Mouse (Mus musculus): ENCODE results near the gene Aqp3. TPM values are rescaled to one million over a fixed set of nuclear protein-coding genes. Genes with fewer than 3 reads are reported as not detected.

The Aqp3 gene
- polyA plus RNA-seq, 1 experiment from 2014 or later = 2.9 TPM

- Histone ChIP-seq H3K36me3 (replicated peaks) (no peaks in the 10 kb centered on the region), H3K4me3 (peak overlapping the region; percentile 38), H3K27me3 (replicated peaks; ENCODE audit: low read depth, poor library complexity, severe bottlenecking) (no peaks in the 10 kb centered on the region), H3K4me1 (peaks cover 26% of the 10 kb centered on the region), H3K27ac (replicated peaks) (peak overlapping the region; percentile 58), H3K9me3 (no peaks in the 10 kb centered on the region)
- 37% methylated on average over 16 of the region's 16 CpGs for WGBS
- peak; percentile 86 for DNase-seq (ENCODE audit: low spot score)
Measured at GRCm38 (mm10) chr4:41050726-41051675, 47.0 kb downstream of the Aqp3 start.

DNA sequence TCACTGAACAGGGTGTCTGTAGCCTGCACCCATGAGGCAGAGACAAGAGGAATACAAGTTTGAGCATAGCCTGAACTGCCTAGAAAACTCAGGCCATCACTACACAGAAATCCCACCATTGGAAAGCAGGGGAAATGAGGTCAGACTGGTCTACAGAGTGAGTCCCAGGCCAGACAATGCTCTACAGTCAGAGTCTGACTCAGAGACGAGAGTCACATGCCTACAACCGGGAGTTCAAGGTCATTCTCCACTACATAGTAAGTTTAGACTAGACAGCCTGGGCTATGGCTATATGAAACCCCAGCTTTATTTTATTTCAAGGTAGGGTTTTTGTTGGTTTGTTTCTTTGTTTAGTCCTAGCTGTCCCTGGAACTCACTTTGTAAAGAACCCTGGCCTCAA, 49.1 kb downstream of the Aqp3 start:
- DNase-seq (ENCODE audit: low spot score) = no peak
- Histone ChIP-seq H3K9me3 (no peaks in the 10 kb centered on the region), H3K36me3 (replicated peaks) (no peaks in the 10 kb centered on the region), H3K4me1 (peaks cover 19% of the 10 kb centered on the region), H3K4me3 (no peak overlapping the region), H3K27me3 (replicated peaks; ENCODE audit: low read depth, poor library complexity, severe bottlenecking) (no peaks in the 10 kb centered on the region), H3K27ac (replicated peaks) (no peak overlapping the region)
- 67% methylated on average over 2 of the region's 2 CpGs for WGBS

DNA sequence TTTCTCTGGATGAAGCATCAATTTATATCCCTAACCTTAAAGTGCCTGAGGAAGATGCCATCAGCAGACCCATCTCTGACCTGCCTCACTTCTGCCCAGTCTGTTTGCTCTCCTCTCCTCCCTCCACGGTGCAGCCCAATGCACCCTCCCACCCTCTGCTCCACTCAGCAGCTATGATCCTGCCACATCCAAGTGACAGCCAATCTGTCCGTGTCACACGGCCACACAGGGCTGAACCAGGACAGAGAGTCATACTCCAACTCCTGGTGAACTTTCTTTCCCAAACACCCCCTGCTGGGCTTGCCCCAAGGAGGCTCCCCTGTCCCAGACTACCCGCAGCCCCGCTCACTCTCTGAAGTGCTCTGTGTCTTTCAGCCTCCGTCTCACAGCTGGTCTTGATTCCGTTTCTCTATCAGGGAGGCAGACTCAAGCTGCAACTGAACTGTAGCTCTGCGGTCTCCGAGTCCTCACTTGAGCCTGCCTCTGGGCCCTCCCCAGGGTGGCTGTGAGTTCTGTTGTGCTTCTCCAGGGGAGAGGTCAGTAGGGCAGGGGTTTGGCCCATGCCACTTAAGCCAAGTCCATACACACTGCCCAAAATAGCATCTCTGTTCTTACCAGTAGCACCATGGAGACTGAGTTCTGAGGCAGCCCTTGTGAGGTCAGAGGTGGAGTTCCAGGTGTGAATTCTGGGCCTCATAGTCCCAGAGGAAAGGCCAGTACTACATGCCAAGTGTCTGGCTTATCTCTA, 50.3 kb downstream of the Aqp3 start, which contains the start of gene Aqp7:
Aqp7 (minus strand) TSS at position 616 of the 748 bp plus-strand sequence.
- DNase-seq (ENCODE audit: low spot score) = peak; percentile 40
- no peaks in the 10 kb centered on the region for H3K36me3 ChIP-seq (replicated peaks)
- no peaks in the 10 kb centered on the region for H3K9me3 ChIP-seq
- WGBS = 30% methylated on average over 9 of the region's 9 CpGs
- H3K27me3 ChIP-seq (replicated peaks; ENCODE audit: low read depth, poor library complexity, severe bottlenecking) = no peaks in the 10 kb centered on the region
- no peak within 1 kb of the TSS for H3K4me3 ChIP-seq
- peak within 1 kb of the TSS; percentile 20 for H3K27ac ChIP-seq (replicated peaks)
- H3K4me1 ChIP-seq = peaks cover 19% of the 10 kb centered on the region

DNA sequence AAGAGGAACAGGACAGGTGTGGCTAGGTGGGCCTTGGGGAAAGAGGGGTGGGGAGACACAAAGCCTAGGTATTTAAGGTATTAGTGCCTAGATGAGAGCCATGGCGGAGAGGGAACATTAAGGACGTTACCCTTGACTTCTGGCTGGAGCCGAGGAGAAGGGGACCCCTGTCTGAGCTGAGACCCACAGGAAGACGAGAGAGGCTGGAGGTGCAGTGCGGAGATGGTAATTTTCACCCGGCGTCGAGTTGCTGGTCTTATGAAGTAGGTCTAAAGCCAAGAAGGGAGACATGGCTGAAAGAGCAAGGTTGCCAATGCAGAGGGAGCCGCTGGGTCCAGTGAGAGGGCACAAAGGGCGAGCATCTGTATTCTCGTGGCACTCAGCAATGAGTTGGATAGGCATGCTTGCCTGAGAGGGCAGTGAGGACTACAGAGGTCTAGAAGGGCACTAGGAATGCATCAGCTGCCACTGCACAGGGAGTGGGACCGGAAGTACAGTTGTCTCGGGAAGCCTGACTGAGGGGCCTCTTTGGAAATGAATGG, 51.7 kb downstream of the Aqp3 start:
- WGBS = 83% methylated on average over 13 of the region's 13 CpGs
- peaks cover 19% of the 10 kb centered on the region for H3K4me1 ChIP-seq
- DNase-seq (ENCODE audit: low spot score) = no peak
- no peak overlapping the region for H3K4me3 ChIP-seq
- no peak overlapping the region for H3K27ac ChIP-seq (replicated peaks)
- no peaks in the 10 kb centered on the region for H3K36me3 ChIP-seq (replicated peaks)
- H3K9me3 ChIP-seq = no peaks in the 10 kb centered on the region
- H3K27me3 ChIP-seq (replicated peaks; ENCODE audit: low read depth, poor library complexity, severe bottlenecking) = no peaks in the 10 kb centered on the region

DNA sequence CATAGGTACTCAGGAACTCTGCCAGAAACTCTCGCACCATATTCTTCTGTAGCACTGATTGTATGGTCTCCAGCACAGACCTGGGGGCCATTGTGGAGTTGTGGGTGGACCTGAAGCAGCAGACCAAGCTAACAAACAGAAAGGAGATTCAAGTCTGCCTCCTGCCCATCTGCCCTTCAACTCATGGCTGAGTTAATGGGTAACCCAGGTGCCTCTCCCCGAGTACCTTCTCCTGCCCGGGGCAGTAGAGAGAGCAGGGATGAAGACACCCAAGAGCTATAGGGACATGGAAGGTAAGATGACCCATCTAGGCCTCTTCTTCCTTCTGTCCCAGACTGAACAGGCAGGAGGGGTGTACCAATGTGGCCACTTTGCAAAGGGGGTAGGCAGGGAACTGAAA, 52.7 kb downstream of the Aqp3 start:
- peaks cover 15% of the 10 kb centered on the region for H3K4me1 ChIP-seq
- no peaks in the 10 kb centered on the region for H3K36me3 ChIP-seq (replicated peaks)
- DNase-seq (ENCODE audit: low spot score) = no peak
- 89% methylated on average over 3 of the region's 3 CpGs for WGBS
- H3K27me3 ChIP-seq (replicated peaks; ENCODE audit: low read depth, poor library complexity, severe bottlenecking) = no peaks in the 10 kb centered on the region
- H3K4me3 ChIP-seq = no peak overlapping the region
- no peak overlapping the region for H3K27ac ChIP-seq (replicated peaks)
- H3K9me3 ChIP-seq = no peaks in the 10 kb centered on the region

DNA sequence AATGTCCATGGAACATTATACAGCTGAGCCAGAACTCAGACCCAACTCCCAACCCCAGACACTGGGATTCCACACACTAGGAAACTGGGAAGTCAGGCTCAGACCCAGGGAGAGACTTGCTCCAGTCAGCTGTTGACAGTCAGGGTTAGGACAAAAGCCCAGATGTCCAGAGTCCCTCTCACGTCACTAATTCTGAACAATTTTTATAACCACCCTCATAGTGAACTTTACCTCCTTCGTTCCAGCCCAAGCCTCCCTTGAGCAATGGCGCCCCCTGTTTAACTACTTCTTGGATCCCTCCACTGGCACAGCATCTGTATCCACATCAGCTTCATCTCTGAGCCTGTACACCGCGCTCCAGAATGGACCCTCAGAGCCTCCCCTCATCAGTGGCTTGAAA, 54.0 kb downstream of the Aqp3 start:
- no peaks in the 10 kb centered on the region for H3K27me3 ChIP-seq (replicated peaks; ENCODE audit: low read depth, poor library complexity, severe bottlenecking)

GRCm38 (mm10) chr4:41042880-41043279, 55.1 kb downstream of the Aqp3 start:
- WGBS = 87% methylated on average over 12 of the region's 12 CpGs
- Histone ChIP-seq H3K4me3 (no peak overlapping the region), H3K27ac (replicated peaks) (no peak overlapping the region), H3K27me3 (replicated peaks; ENCODE audit: low read depth, poor library complexity, severe bottlenecking) (no peaks in the 10 kb centered on the region), H3K36me3 (replicated peaks) (no peaks in the 10 kb centered on the region), H3K4me1 (peaks cover 7% of the 10 kb centered on the region), H3K9me3 (no peaks in the 10 kb centered on the region)
- DNase-seq (ENCODE audit: low spot score) = no peak

More for the DNA sequence above, 54.0 kb downstream of the Aqp3 start:
- 70% methylated on average over 5 of the region's 5 CpGs for WGBS
- Histone ChIP-seq H3K4me1 (peaks cover 15% of the 10 kb centered on the region), H3K9me3 (no peaks in the 10 kb centered on the region), H3K27ac (replicated peaks) (no peak overlapping the region), H3K4me3 (no peak overlapping the region), H3K36me3 (replicated peaks) (no peaks in the 10 kb centered on the region)
- no peak for DNase-seq (ENCODE audit: low spot score)

Other genes with a start within 250 kb of the Aqp3 start
- gene B4galt1, start 244.2 kb downstream of the Aqp3 start, polyA plus RNA-seq (2016; fragmentation: Nextera tagmentation; extraction: Ambion mirVana) = 23.8 and 24.7 TPM in 2 replicates
- gene Spink4, start 178.1 kb downstream of the Aqp3 start, polyA plus RNA-seq (2016; fragmentation: Nextera tagmentation; extraction: Ambion mirVana) = not detected in 2 replicates
- gene Bag1, start 149.9 kb downstream of the Aqp3 start, polyA plus RNA-seq (2016; fragmentation: Nextera tagmentation; extraction: Ambion mirVana) = 210 and 219 TPM in 2 replicates
- 91.0 and 93.4 TPM in 2 replicates for gene Chmp5, start 149.8 kb downstream of the Aqp3 start, polyA plus RNA-seq (2016; fragmentation: Nextera tagmentation; extraction: Ambion mirVana)
- gene Nfx1, start 127.3 kb downstream of the Aqp3 start, polyA plus RNA-seq (2016; fragmentation: Nextera tagmentation; extraction: Ambion mirVana) = 101 and 103 TPM in 2 replicates
- gene Aqp7, start 50.0 kb downstream of the Aqp3 start, polyA plus RNA-seq (2016; fragmentation: Nextera tagmentation; extraction: Ambion mirVana) = 0.06 TPM in 1 of 2 replicates, not detected in the other
- gene Nol6, start 26.3 kb upstream of the Aqp3 start, polyA plus RNA-seq (2016; fragmentation: Nextera tagmentation; extraction: Ambion mirVana) = 34.5 and 36.8 TPM in 2 replicates
- 95.7 and 96.7 TPM in 2 replicates for gene Ube2r2, start 37.6 kb upstream of the Aqp3 start, polyA plus RNA-seq (2016; fragmentation: Nextera tagmentation; extraction: Ambion mirVana)
- 95.7 and 101 TPM in 2 replicates for gene Ubap2, start 177.0 kb upstream of the Aqp3 start, polyA plus RNA-seq (2016; fragmentation: Nextera tagmentation; extraction: Ambion mirVana)
- 62.0 and 62.6 TPM in 2 replicates for gene Dcaf12, start 216.7 kb upstream of the Aqp3 start, polyA plus RNA-seq (2016; fragmentation: Nextera tagmentation; extraction: Ambion mirVana)

All from embryonic facial prominence, embryonic 10.5 days (tissue).